Mouse (Mus musculus) liver, adult 2 months (tissue): ENCODE results near the gene Nlgn2.

Experiments
- CTCF ChIP-seq: fragments of 200-500 bp; IDR thresholded peaks from 2 replicates; pipeline ENCODE4 v1.5.1; 2011; ENCODE audit warnings: low read depth, low read length, control low read depth
- POLR2A ChIP-seq: fragments of 200-500 bp; IDR thresholded peaks from 2 replicates; pipeline ENCODE4 v1.6.1; 2011; ENCODE audit warnings: low read length, control low read depth; ENCODE audit not compliant: insufficient read depth; ENCODE audit errors: extremely low read depth

DNA sequence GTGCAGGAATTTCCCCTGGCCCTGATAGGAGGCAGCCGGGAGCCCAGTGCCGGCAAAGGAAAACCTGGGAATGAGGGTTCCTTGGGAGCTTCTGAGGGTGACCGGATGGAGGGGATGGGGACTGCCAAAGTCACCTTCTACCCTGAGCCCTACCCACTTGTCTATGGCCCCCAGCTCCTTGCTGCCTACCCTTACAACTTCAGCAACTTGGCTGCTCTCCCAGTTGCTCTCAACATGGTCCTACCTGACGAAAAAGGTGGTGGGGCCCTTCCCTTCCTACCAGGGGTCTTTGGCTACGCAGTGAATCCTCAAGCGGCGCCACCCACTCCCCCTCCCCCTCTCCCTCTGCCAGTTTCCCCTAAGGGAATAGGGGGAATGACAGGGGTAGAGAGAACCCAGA is 58.6 kb downstream of the Nlgn2 start:
- TF ChIP-seq CTCF (no peak), POLR2A (no peak)
